Mouse (Mus musculus): ENCODE measurements around the gene Golt1b. TPM values are rescaled to one million over a fixed set of nuclear protein-coding genes. Genes with fewer than 3 reads are reported as not detected.

Gene Golt1b
- polyA plus RNA-seq, 1 experiment from 2014 or later: 18.0 TPM

DNA sequence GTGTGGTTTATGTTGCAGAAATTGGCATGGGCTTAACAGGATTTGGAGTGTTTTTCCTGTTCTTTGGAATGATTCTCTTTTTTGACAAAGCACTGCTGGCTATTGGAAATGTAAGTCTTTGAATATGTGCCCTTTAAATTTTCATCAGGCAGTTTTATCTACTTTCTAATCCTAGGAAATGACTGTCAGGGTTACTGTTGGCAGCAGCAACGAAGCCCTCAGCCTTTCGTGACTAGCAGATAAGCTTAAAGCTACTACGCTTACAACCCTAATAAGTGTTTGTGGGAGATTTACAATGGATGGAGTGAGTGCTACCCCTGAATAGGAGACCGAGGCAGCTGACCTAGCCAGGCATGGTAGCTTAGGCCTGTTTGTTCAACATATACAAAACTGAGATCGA is 5.3 kb downstream of the Golt1b start:
- Histone ChIP-seq H3K4me3 (ENCODE audit: low read depth, low read length) (no peak overlapping the region), H3K9ac (replicated peaks) (no peak overlapping the region), H3K36me3 (replicated peaks; ENCODE audit: insufficient read depth, low read length) (peaks cover 31% of the 10 kb centered on the region), H3K4me2 (ENCODE audit: low read depth, low read length) (no peak overlapping the region), H3K4me1 (ENCODE audit: insufficient read depth) (peaks cover 15% of the 10 kb centered on the region), H3K9me3 (ENCODE audit: low read length) (no peaks in the 10 kb centered on the region), H3K27ac (ENCODE audit: low read depth) (no peak overlapping the region), H3K27me3 (ENCODE audit: insufficient read depth, low read length) (no peaks in the 10 kb centered on the region)
- DNase-seq: no peak
- WGBS (ENCODE audit: insufficient replicate concordance): 63% methylated on average over 5 of the region's 5 CpGs
- TF ChIP-seq EP300 (IDR thresholded peaks at IDR 0.05; ENCODE audit: low read depth) (no peak), CTCF (IDR thresholded peaks at IDR 0.05; ENCODE audit: low read depth) (no peak)
- no peak for ATAC-seq

DNA sequence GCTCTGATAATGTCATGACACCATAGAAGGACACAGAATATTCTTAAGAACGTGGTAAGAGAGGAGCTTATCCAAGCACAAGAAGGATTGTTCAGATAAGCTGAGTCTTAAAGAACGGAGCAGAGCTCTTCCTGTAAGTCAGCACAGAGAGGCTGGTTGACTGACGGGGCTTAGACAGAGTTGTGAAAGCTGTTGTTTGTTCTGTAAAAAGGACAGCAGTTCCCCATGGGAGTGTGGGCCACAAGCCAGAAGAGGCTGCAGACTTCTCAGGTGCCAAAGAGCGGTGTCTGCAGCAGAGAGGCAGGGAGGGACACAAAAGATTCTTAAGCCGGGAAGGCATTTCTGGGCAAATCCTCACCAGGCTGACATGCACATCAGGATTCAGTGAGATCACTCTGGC is 7.6 kb downstream of the Golt1b start:
- Histone ChIP-seq H3K36me3 (replicated peaks; ENCODE audit: insufficient read depth, low read length) (peaks cover 31% of the 10 kb centered on the region), H3K27ac (ENCODE audit: low read depth) (no peak overlapping the region), H3K4me3 (ENCODE audit: low read depth, low read length) (no peak overlapping the region), H3K9me3 (ENCODE audit: low read length) (no peaks in the 10 kb centered on the region), H3K27me3 (ENCODE audit: insufficient read depth, low read length) (no peaks in the 10 kb centered on the region), H3K4me2 (ENCODE audit: low read depth, low read length) (no peak overlapping the region), H3K4me1 (ENCODE audit: insufficient read depth) (0 out of 2 replicates have a peak, but pooled peaks cover 3% of the 10 kb centered on the region), H3K9ac (replicated peaks) (no peak overlapping the region)
- 50% methylated on average over 5 of the region's 5 CpGs for WGBS (ENCODE audit: insufficient replicate concordance)
- TF ChIP-seq CTCF (IDR thresholded peaks at IDR 0.05; ENCODE audit: low read depth): no peak
- no peak for TF ChIP-seq EP300 (IDR thresholded peaks at IDR 0.05; ENCODE audit: low read depth)
- ATAC-seq (peak; percentile 56), DNase-seq (peak; percentile 22)

DNA sequence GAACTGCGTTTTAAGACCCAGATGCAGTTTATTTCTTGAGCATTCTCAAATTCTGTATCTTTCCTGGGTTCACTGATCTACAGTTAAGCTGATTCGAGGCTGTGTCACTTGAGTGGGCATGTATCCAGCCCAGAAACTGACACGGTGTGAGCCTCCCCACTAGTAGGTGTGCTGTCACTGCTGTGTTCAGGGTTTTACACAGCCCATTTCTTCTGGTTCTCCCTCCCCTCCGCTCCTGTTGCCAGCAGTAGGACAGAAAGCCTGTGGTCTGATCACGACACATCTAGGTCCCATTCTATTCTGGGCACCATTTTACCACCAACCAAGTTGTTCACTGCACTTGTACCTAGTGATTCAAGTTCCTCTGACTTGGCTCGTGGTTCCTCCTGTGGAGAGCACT is 8.7 kb downstream of the Golt1b start:
- DNase-seq: no peak
- H3K4me1 ChIP-seq (ENCODE audit: insufficient read depth): 0 out of 2 replicates have a peak, but pooled peaks cover 3% of the 10 kb centered on the region
- ATAC-seq: no peak
- H3K36me3 ChIP-seq (replicated peaks; ENCODE audit: insufficient read depth, low read length): peaks cover 35% of the 10 kb centered on the region
- H3K4me2 ChIP-seq (ENCODE audit: low read depth, low read length): no peak overlapping the region
- H3K9ac ChIP-seq (replicated peaks): no peak overlapping the region
- H3K27ac ChIP-seq (ENCODE audit: low read depth): no peak overlapping the region
- no peaks in the 10 kb centered on the region for H3K9me3 ChIP-seq (ENCODE audit: low read length)
- H3K4me3 ChIP-seq (ENCODE audit: low read depth, low read length): no peak overlapping the region
- TF ChIP-seq EP300 (IDR thresholded peaks at IDR 0.05; ENCODE audit: low read depth) (no peak), CTCF (IDR thresholded peaks at IDR 0.05; ENCODE audit: low read depth) (no peak)
- 88% methylated on average over 6 of the region's 6 CpGs for WGBS (ENCODE audit: insufficient replicate concordance)
- no peaks in the 10 kb centered on the region for H3K27me3 ChIP-seq (ENCODE audit: insufficient read depth, low read length)

DNA sequence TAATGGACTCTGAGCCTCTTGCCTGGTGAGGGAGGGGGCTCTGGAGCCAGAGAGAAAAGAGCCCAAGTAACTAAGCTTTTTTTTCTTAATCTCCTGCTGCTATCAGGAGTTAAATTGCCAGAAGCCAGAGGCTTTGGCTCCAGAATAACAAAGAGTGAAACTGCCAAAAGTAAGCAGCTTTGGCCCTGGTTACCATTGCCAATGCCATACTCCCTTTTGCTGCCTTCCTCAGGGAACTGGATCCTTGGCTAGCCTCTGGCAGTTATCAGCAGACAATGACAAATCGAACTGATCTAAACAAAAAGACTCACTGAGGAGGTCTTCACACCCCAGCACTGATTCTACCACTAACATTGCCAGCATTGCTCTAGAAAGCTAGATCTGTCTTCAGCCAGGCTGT is 24.1 kb downstream of the Golt1b start:
- no peak for ATAC-seq
- Histone ChIP-seq H3K9ac (replicated peaks) (no peak overlapping the region), H3K4me3 (ENCODE audit: low read depth, low read length) (no peak overlapping the region), H3K4me2 (ENCODE audit: low read depth, low read length) (no peak overlapping the region), H3K4me1 (ENCODE audit: insufficient read depth) (no peaks in the 10 kb centered on the region; the same call in 1 of the 2 replicates), H3K27me3 (ENCODE audit: insufficient read depth, low read length) (peaks cover 22% of the 10 kb centered on the region), H3K9me3 (ENCODE audit: low read length) (no peaks in the 10 kb centered on the region), H3K36me3 (replicated peaks; ENCODE audit: insufficient read depth, low read length) (no peaks in the 10 kb centered on the region), H3K27ac (ENCODE audit: low read depth) (no peak overlapping the region)
- no peak for TF ChIP-seq CTCF (IDR thresholded peaks at IDR 0.05; ENCODE audit: low read depth)
- TF ChIP-seq EP300 (IDR thresholded peaks at IDR 0.05; ENCODE audit: low read depth): no peak
- no peak for DNase-seq
- 26% methylated on average over 1 of the region's 1 CpGs for WGBS (ENCODE audit: insufficient replicate concordance)

DNA sequence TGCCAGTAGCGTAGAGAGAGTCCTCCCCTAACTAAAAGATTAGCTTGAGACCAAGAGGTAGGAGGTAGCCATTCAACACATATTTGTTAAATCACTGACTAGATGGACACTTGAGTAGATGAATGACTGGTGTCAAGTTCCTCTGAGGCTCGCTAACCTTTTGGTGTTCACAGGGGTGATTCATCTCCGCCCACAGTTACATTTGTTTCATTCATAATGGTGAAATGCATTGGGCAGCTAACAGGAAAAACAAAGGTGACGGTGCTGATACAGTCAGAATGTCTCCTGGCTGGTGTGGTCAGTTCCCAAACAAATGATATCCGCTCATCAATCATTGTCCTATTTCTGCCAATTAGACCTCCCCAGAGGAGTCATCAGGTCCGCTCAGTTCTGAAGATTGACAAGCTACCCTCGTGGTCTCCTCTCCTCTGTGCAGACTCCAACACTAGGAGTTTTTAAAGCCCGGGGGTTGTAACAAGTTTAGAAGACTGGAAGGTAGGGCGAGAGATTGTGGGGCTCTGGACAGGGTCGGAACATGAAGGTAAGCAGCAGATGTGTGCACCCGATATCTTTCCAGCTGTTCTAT is 26.0 kb downstream of the Golt1b start, which contains the start of gene Spx:
Gene Spx, plus strand, starts transcription at position 536 of the 586 bp plus-strand sequence.
- H3K4me3 ChIP-seq (ENCODE audit: low read depth, low read length): no peak within 1 kb of the TSS
- no peak for DNase-seq
- H3K4me1 ChIP-seq (ENCODE audit: insufficient read depth): no peaks in the 10 kb centered on the region; the same call in 1 of the 2 replicates
- H3K4me2 ChIP-seq (ENCODE audit: low read depth, low read length): no peak within 1 kb of the TSS
- TF ChIP-seq EP300 (IDR thresholded peaks at IDR 0.05; ENCODE audit: low read depth) (no peak), CTCF (IDR thresholded peaks at IDR 0.05; ENCODE audit: low read depth) (no peak)
- no peak for ATAC-seq
- H3K27ac ChIP-seq (ENCODE audit: low read depth): no peak within 1 kb of the TSS
- no peak within 1 kb of the TSS for H3K9ac ChIP-seq (replicated peaks)
- H3K9me3 ChIP-seq (ENCODE audit: low read length): no peaks in the 10 kb centered on the region
- peaks cover 25% of the 10 kb centered on the region for H3K27me3 ChIP-seq (ENCODE audit: insufficient read depth, low read length)
- H3K36me3 ChIP-seq (replicated peaks; ENCODE audit: insufficient read depth, low read length): no peaks in the 10 kb centered on the region
- 67% methylated on average over 11 of the region's 11 CpGs for WGBS (ENCODE audit: insufficient replicate concordance)

DNA sequence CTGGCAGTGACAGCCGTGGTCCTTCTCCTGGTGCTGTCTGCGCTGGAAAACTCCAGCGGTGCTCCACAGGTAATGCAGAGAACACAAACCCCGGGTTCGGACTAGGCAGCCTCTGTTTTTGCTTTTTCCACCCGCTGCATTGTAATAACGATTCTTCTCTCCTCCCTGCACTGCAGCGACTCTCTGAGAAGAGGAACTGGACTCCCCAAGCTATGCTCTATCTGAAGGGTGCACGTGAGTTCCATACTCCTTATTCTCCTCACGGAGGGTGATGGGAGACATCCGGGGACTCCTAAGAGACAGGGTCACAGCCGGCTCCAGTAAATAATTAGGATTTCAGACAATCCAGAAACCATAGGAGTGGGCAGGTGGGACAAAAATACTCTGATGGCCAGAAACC is 26.8 kb downstream of the Golt1b start:
- Histone ChIP-seq H3K27me3 (ENCODE audit: insufficient read depth, low read length) (peaks cover 25% of the 10 kb centered on the region), H3K9ac (replicated peaks) (no peak overlapping the region), H3K36me3 (replicated peaks; ENCODE audit: insufficient read depth, low read length) (no peaks in the 10 kb centered on the region), H3K4me3 (ENCODE audit: low read depth, low read length) (no peak overlapping the region), H3K9me3 (ENCODE audit: low read length) (no peaks in the 10 kb centered on the region), H3K4me2 (ENCODE audit: low read depth, low read length) (no peak overlapping the region), H3K4me1 (ENCODE audit: insufficient read depth) (no peaks in the 10 kb centered on the region; the same call in 1 of the 2 replicates), H3K27ac (ENCODE audit: low read depth) (no peak overlapping the region)
- DNase-seq (no peak), ATAC-seq (no peak)
- WGBS (ENCODE audit: insufficient replicate concordance): 13% methylated on average over 12 of the region's 12 CpGs
- TF ChIP-seq EP300 (IDR thresholded peaks at IDR 0.05; ENCODE audit: low read depth): no peak
- TF ChIP-seq CTCF (IDR thresholded peaks at IDR 0.05; ENCODE audit: low read depth): no peak
